Comparison of ENCODE assay signal across 28 mouse cellular contexts in the genomic region with DNA sequence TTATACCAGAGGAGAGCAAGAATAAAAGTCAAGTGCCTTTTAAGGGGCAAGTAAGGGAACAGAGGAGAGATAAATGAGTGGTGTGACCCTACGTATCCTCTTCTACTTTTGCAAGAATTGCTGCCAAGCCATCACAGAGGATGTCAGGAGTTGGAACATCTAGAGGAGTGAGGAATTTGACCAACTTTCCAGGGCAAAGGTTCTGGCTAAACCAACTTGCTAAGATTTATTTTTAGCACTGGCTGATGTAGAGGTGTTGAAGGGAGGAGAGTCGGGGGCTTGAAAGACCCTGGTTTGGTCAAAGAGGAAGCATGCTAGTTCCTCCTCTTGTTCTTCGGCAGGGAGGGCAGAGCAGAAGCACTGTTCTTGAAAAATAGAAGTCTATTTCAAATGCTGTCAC.
DNase-seq lines count a peak whose midpoint lies in the region; ATAC-seq and TF ChIP-seq lines count a peak whose summit lies in the region.
"Had no signal": no experiment of that assay in that cellular context is flagged by ENCODE, and none has a peak within 500 bp of the region (broad histone marks: within the 10 kb centered on the region; RNA-seq: fewer than 3 reads in every experiment).

No protein-coding gene starts in this region.

- TF ChIP-seq EP300 in heart, postnatal 0 days (IDR thresholded peaks at IDR 0.05; ENCODE audit: low read depth): 0 out of 2 replicates have a peak, but pooled peaks have one; percentile 22

- TF ChIP-seq POLR2A in kidney, adult 2 months (IDR thresholded peaks at IDR 0.05; ENCODE audit: low read depth, low read length): no peak

- TF ChIP-seq CTCF in kidney, adult 2 months (conservative IDR thresholded peaks at IDR 0.05; ENCODE audit: insufficient read depth, insufficient read length, low read depth, low read length): no peak
- no peak for TF ChIP-seq CTCF in heart, postnatal 0 days (IDR thresholded peaks at IDR 0.05; ENCODE audit: low read depth)

- peaks cover 10% of the 10 kb centered on the region; the same call in 1 of the 2 replicates for H3K4me1 ChIP-seq in heart, embryonic 12.5 days (replicated peaks)
- no peaks in the 10 kb centered on the region for H3K4me1 ChIP-seq in kidney, adult 2 months (ENCODE audit: control insufficient read depth, insufficient read depth, low read length)
- H3K4me1 ChIP-seq in kidney, embryonic 15.5 days: no peaks in the 10 kb centered on the region
- H3K4me1 ChIP-seq in heart, postnatal 0 days (ENCODE audit: control insufficient read depth, insufficient read depth): peaks cover 13% of the 10 kb centered on the region
- H3K4me1 ChIP-seq: forebrain, embryonic 10.5 days; forebrain, embryonic 13.5 days; hindbrain, embryonic 10.5 days; hindbrain, embryonic 13.5 days; intestine, embryonic 15.5 days had no signal

- ATAC-seq in heart, embryonic 12.5 days (ENCODE audit: insufficient number of reproducible peaks, low FRiP score): no peak
- no peak for ATAC-seq in kidney, embryonic 15.5 days (replicated peaks; ENCODE audit: low FRiP score)
- ATAC-seq in heart, postnatal 0 days (ENCODE audit: insufficient read depth, low read depth): peak; percentile 53
- ATAC-seq: forebrain, embryonic 13.5 days; forebrain, embryonic 16.5 days; hindbrain, embryonic 16.5 days; intestine, embryonic 15.5 days; Patski had no signal

- DNase-seq in heart, adult 18-20 months: peak; percentile 35 to 64
- DNase-seq in kidney, adult 2 months: peak; percentile 4
- peak; percentile 17 to 47 for DNase-seq in heart, adult 9 months (ENCODE audit: low spot score in 2 of 2)
- DNase-seq in heart, postnatal 0 days (ENCODE audit: low spot score): peak; percentile 25
- no peak for DNase-seq in adrenal gland, postnatal 10 days
- DNase-seq in thymus, postnatal 14 days: no peak
- DNase-seq: adrenal gland, adult 2 months; adrenal gland, postnatal 36 days; B cell, adult 2 months; cerebellum, adult 18-20 months; cerebellum, adult 9-10 months; cerebellum, postnatal 14 days; gastrocnemius, adult 2 months; gastrocnemius, postnatal 14 days; kidney, adult 11 months; kidney, adult 9 months had no signal

- no peaks in the 10 kb centered on the region; the same call in 1 of the 2 replicates for H3K9me3 ChIP-seq in heart, embryonic 12.5 days (replicated peaks)
- H3K9me3 ChIP-seq in kidney, embryonic 15.5 days (replicated peaks): no peaks in the 10 kb centered on the region
- H3K9me3 ChIP-seq in heart, postnatal 0 days (replicated peaks; ENCODE audit: control insufficient read depth, low read length): no peaks in the 10 kb centered on the region
- H3K9me3 ChIP-seq: forebrain, embryonic 10.5 days; forebrain, embryonic 13.5 days; G1E; heart, embryonic 13.5 days; hindbrain, embryonic 10.5 days; hindbrain, embryonic 13.5 days; intestine, embryonic 15.5 days had no signal

- H3K9ac ChIP-seq in heart, embryonic 12.5 days: no peak overlapping the region
- H3K9ac ChIP-seq in kidney, embryonic 15.5 days: no peak overlapping the region
- no peak overlapping the region for H3K9ac ChIP-seq in heart, postnatal 0 days (replicated peaks; ENCODE audit: low read depth, low read length)
- H3K9ac ChIP-seq: forebrain, embryonic 13.5 days; heart, embryonic 13.5 days; hindbrain, embryonic 13.5 days; intestine, embryonic 15.5 days had no signal

- H3K27me3 ChIP-seq in heart, embryonic 12.5 days (replicated peaks): no peaks in the 10 kb centered on the region
- H3K27me3 ChIP-seq in kidney, adult 2 months (replicated peaks; ENCODE audit: control insufficient read depth, insufficient read depth, low read length): no peaks in the 10 kb centered on the region
- no peaks in the 10 kb centered on the region for H3K27me3 ChIP-seq in kidney, embryonic 15.5 days
- H3K27me3 ChIP-seq in heart, postnatal 0 days (ENCODE audit: control insufficient read depth, insufficient read depth, low read length): no peaks in the 10 kb centered on the region
- H3K27me3 ChIP-seq: forebrain, embryonic 13.5 days; heart, embryonic 13.5 days; hindbrain, embryonic 13.5 days; intestine, embryonic 15.5 days; Patski had no signal

- H3K36me3 ChIP-seq in heart, embryonic 12.5 days: no peaks in the 10 kb centered on the region
- no peaks in the 10 kb centered on the region for H3K36me3 ChIP-seq in kidney, adult 2 months (ENCODE audit: control insufficient read depth, insufficient read depth, low read length)
- no peaks in the 10 kb centered on the region for H3K36me3 ChIP-seq in kidney, embryonic 15.5 days
- no peaks in the 10 kb centered on the region for H3K36me3 ChIP-seq in heart, postnatal 0 days (replicated peaks; ENCODE audit: control insufficient read depth, insufficient read depth, low read length)
- H3K36me3 ChIP-seq: forebrain, embryonic 10.5 days; G1E; heart, embryonic 13.5 days; hindbrain, embryonic 10.5 days; hindbrain, embryonic 13.5 days; intestine, embryonic 15.5 days had no signal

- H3K4me3 ChIP-seq in heart, embryonic 12.5 days: no peak overlapping the region
- H3K4me3 ChIP-seq in kidney, adult 2 months (ENCODE audit: insufficient read depth, low read depth, low read length): no peak overlapping the region
- H3K4me3 ChIP-seq in kidney, embryonic 15.5 days (replicated peaks): no peak overlapping the region
- no peak overlapping the region for H3K4me3 ChIP-seq in heart, postnatal 0 days (ENCODE audit: low read depth, low read length)
- H3K4me3 ChIP-seq: forebrain, embryonic 10.5 days; forebrain, embryonic 13.5 days; gastrocnemius, adult 2 months; heart, embryonic 13.5 days; hindbrain, embryonic 10.5 days; hindbrain, embryonic 13.5 days; intestine, embryonic 15.5 days had no signal

- 31% methylated on average over 3 of the region's 3 CpGs for WGBS in heart, embryonic 12.5 days
- WGBS in kidney, adult 2 months: 45% methylated on average over 3 of the region's 3 CpGs
- 71% methylated on average over 3 of the region's 3 CpGs for WGBS in kidney, embryonic 15.5 days
- WGBS in heart, postnatal 0 days: 26% methylated on average over 3 of the region's 3 CpGs

- H3K27ac ChIP-seq in heart, embryonic 12.5 days (ENCODE audit: poor library complexity, severe bottlenecking): no peak overlapping the region
- H3K27ac ChIP-seq in kidney, adult 2 months (ENCODE audit: insufficient read depth, low read depth, low read length): no peak overlapping the region
- H3K27ac ChIP-seq in kidney, embryonic 15.5 days: no peak overlapping the region
- no peak overlapping the region for H3K27ac ChIP-seq in heart, postnatal 0 days (ENCODE audit: low read depth)
- H3K27ac ChIP-seq: forebrain, embryonic 10.5 days; forebrain, embryonic 13.5 days; gastrocnemius, adult 2 months; heart, embryonic 13.5 days; hindbrain, embryonic 10.5 days; hindbrain, embryonic 13.5 days; intestine, embryonic 15.5 days had no signal

- H3K4me2 ChIP-seq in heart, embryonic 12.5 days: no peak overlapping the region
- H3K4me2 ChIP-seq in kidney, embryonic 15.5 days: no peak overlapping the region
- H3K4me2 ChIP-seq in heart, postnatal 0 days (ENCODE audit: low read depth, low read length): no peak overlapping the region
- H3K4me2 ChIP-seq: forebrain, embryonic 13.5 days; heart, embryonic 13.5 days; hindbrain, embryonic 13.5 days; intestine, embryonic 15.5 days had no signal

Comparison
In these comparisons a context has a peak if more than half of its experiments do, and no peak if none do; other contexts are left out.
1. DNase-seq: peak in heart, adult 18-20 months (2 of 2), kidney, adult 2 months (single experiment), heart, adult 9 months (2 of 2) and heart, postnatal 0 days (single experiment); none in adrenal gland, postnatal 10 days (single experiment) and thymus, postnatal 14 days (single experiment).